Mouse (Mus musculus) monocyte, adult 59 days (primary cell): Measurements from ENCODE around the gene Olfr1480. TPM values are rescaled to one million over a fixed set of nuclear protein-coding genes. Genes with fewer than 3 reads are reported as not detected.

ENCODE experiments used
- total RNA-seq, 2 experiments: library from RNA; stranded (reverse); gene quantifications; one replicate each; pipeline ENCODE4 v1.2.4; 2023

Olfr1480 gene
- total RNA-seq: not detected

GRCm38 (mm10) chr19:13527613-13528012 lies at the start of gene Olfr1480:
TSS of gene Olfr1480 (plus strand) at chr19:13527913.

GRCm38 (mm10) chr19:13480096-13480495 lies 47.6 kb upstream of the Olfr1480 start, which contains the start of gene Olfr1475:
TSS of gene Olfr1475 (minus strand) at chr19:13480196.

GRCm38 (mm10) chr19:13500246-13500645 lies 27.5 kb upstream of the Olfr1480 start, which contains the start of gene Olfr1477:
TSS of gene Olfr1477 (plus strand) at chr19:13500546.

Other genes starting within 250 kb of the Olfr1480 start
- gene Olfr1465, start 212.4 kb upstream of the Olfr1480 start, total RNA-seq: not detected
- not detected for gene Olfr1466, start 189.1 kb upstream of the Olfr1480 start, total RNA-seq
- gene Olfr1467, start 165.7 kb upstream of the Olfr1480 start, total RNA-seq: not detected
- not detected for gene Olfr1469, start 120.1 kb upstream of the Olfr1480 start, total RNA-seq
- not detected for gene Olfr1471, start 84.5 kb upstream of the Olfr1480 start, total RNA-seq
- gene Olfr1472, start 71.8 kb upstream of the Olfr1480 start, total RNA-seq: not detected
- not detected for gene Olfr1474, start 58.3 kb upstream of the Olfr1480 start, total RNA-seq
- gene Olfr1475, start 47.7 kb upstream of the Olfr1480 start, total RNA-seq: not detected
- not detected for gene Olfr1477, start 27.4 kb upstream of the Olfr1480 start, total RNA-seq
- gene Olfr1484, start 55.6 kb downstream of the Olfr1480 start, total RNA-seq: not detected
- gene Olfr1487, start 89.5 kb downstream of the Olfr1480 start, total RNA-seq: not detected
- gene Olfr1489, start 103.7 kb downstream of the Olfr1480 start, total RNA-seq: not detected
- not detected for gene Olfr1490, start 123.2 kb downstream of the Olfr1480 start, total RNA-seq
- gene Olfr1491, start 169.4 kb downstream of the Olfr1480 start, total RNA-seq: not detected
- gene Olfr1493-ps1, start 195.4 kb downstream of the Olfr1480 start, total RNA-seq: not detected
- gene Olfr1494, start 211.8 kb downstream of the Olfr1480 start, total RNA-seq: not detected
- gene Olfr1495, start 236.7 kb downstream of the Olfr1480 start, total RNA-seq: not detected
- not detected for gene Olfr1496, start 250.0 kb downstream of the Olfr1480 start, total RNA-seq